Mouse (Mus musculus): ENCODE measurements at regions not wholly inside any gene's neighbourhood (a gene's known extent, or its start where the extent isn't known, plus 50 kb on each side); places are given as distances from the start of the nearest gene placed in this dataset.

GRCm38 (mm10) chr2:134730547-134730946, 55.3 kb upstream of the Plcb1 start:
- WGBS = 91% methylated on average over 7 of the region's 7 CpGs

GRCm38 (mm10) chr2:134726713-134727112, 59.2 kb upstream of the Plcb1 start:
- H3K27ac ChIP-seq = no peak overlapping the region
- H3K4me2 ChIP-seq (replicated peaks) = no peak overlapping the region
- no peak overlapping the region for H3K9ac ChIP-seq
- no peak overlapping the region for H3K4me3 ChIP-seq
- no peaks in the 10 kb centered on the region for H3K9me3 ChIP-seq
- ATAC-seq (ENCODE audit: low FRiP score, low read depth) = 0 out of 2 replicates have a peak, but pooled peaks have one; percentile 4
- no peaks in the 10 kb centered on the region for H3K27me3 ChIP-seq (replicated peaks)
- H3K4me1 ChIP-seq = no peaks in the 10 kb centered on the region
- no peaks in the 10 kb centered on the region for H3K36me3 ChIP-seq
- 60% methylated on average over 2 of the region's 2 CpGs for WGBS

More at GRCm38 (mm10) chr2:134730547-134730946, 55.3 kb upstream of the Plcb1 start:
- H3K4me1 ChIP-seq = no peaks in the 10 kb centered on the region
- H3K9me3 ChIP-seq = no peaks in the 10 kb centered on the region
- H3K4me3 ChIP-seq = no peak overlapping the region
- H3K27ac ChIP-seq = no peak overlapping the region
- H3K4me2 ChIP-seq (replicated peaks) = no peak overlapping the region
- no peak for ATAC-seq (ENCODE audit: low FRiP score, low read depth)
- H3K36me3 ChIP-seq = no peaks in the 10 kb centered on the region
- H3K27me3 ChIP-seq (replicated peaks) = no peaks in the 10 kb centered on the region
- H3K9ac ChIP-seq = no peak overlapping the region

- H3K36me3 ChIP-seq = no peaks in the 10 kb centered on the region
- no peak for ATAC-seq (ENCODE audit: low FRiP score, low read depth)
- no peaks in the 10 kb centered on the region for H3K9me3 ChIP-seq
- H3K4me2 ChIP-seq (replicated peaks) = no peak overlapping the region
- H3K27ac ChIP-seq = no peak overlapping the region
- 78% methylated on average over 10 of the region's 10 CpGs for WGBS
- H3K9ac ChIP-seq = no peak overlapping the region
- H3K4me1 ChIP-seq = no peaks in the 10 kb centered on the region
- H3K4me3 ChIP-seq = no peak overlapping the region
- no peaks in the 10 kb centered on the region for H3K27me3 ChIP-seq (replicated peaks)
These were observed 61.8 kb upstream of the Plcb1 start for GRCm38 (mm10) chr2:134724071-134724470.

GRCm38 (mm10) chr2:134717815-134718362, 68.0 kb upstream of the Plcb1 start:
- no peaks in the 10 kb centered on the region for H3K36me3 ChIP-seq
- no peaks in the 10 kb centered on the region for H3K9me3 ChIP-seq
- H3K9ac ChIP-seq = no peak overlapping the region
- 69% methylated on average over 2 of the region's 2 CpGs for WGBS
- H3K4me1 ChIP-seq = no peaks in the 10 kb centered on the region
- 0 out of 2 replicates have a peak, but pooled peaks have one; percentile 25 for ATAC-seq (ENCODE audit: low FRiP score, low read depth)
- no peak overlapping the region for H3K27ac ChIP-seq
- H3K27me3 ChIP-seq (replicated peaks) = no peaks in the 10 kb centered on the region
- no peak overlapping the region for H3K4me2 ChIP-seq (replicated peaks)
- H3K4me3 ChIP-seq = no peak overlapping the region

- Histone ChIP-seq H3K27ac (no peak overlapping the region), H3K4me1 (no peaks in the 10 kb centered on the region), H3K9ac (no peak overlapping the region), H3K9me3 (no peaks in the 10 kb centered on the region), H3K4me3 (no peak overlapping the region), H3K27me3 (replicated peaks) (no peaks in the 10 kb centered on the region), H3K4me2 (replicated peaks) (no peak overlapping the region), H3K36me3 (no peaks in the 10 kb centered on the region)
- WGBS = 92% methylated on average over 1 of the region's 1 CpGs
- ATAC-seq (ENCODE audit: low FRiP score, low read depth) = no peak
These were observed 69.3 kb upstream of the Plcb1 start for GRCm38 (mm10) chr2:134716531-134716930.

- H3K9me3 ChIP-seq = no peaks in the 10 kb centered on the region
- 93% methylated on average over 3 of the region's 3 CpGs for whole genome bisulfite sequencing
- ATAC-seq (ENCODE audit: low FRiP score, low read depth) = no peak
These were observed 70.1 kb upstream of the Tmx4 start for GRCm38 (mm10) chr2:134714001-134714400.

GRCm38 (mm10) chr2:134708754-134709153, 64.8 kb upstream of the Tmx4 start:
- 42% methylated on average over 1 of the region's 1 CpGs for WGBS
- Histone ChIP-seq H3K4me1 (no peaks in the 10 kb centered on the region), H3K4me2 (replicated peaks) (no peak overlapping the region), H3K27ac (no peak overlapping the region), H3K4me3 (no peak overlapping the region), H3K9me3 (no peaks in the 10 kb centered on the region), H3K9ac (no peak overlapping the region), H3K27me3 (replicated peaks) (no peaks in the 10 kb centered on the region), H3K36me3 (no peaks in the 10 kb centered on the region)
- ATAC-seq (ENCODE audit: low FRiP score, low read depth) = no peak

More at GRCm38 (mm10) chr2:134714001-134714400, 70.1 kb upstream of the Tmx4 start:
- Histone ChIP-seq H3K9ac (no peak overlapping the region), H3K27me3 (replicated peaks) (no peaks in the 10 kb centered on the region), H3K4me1 (no peaks in the 10 kb centered on the region), H3K27ac (no peak overlapping the region), H3K4me3 (no peak overlapping the region), H3K4me2 (replicated peaks) (no peak overlapping the region), H3K36me3 (no peaks in the 10 kb centered on the region)

GRCm38 (mm10) chr2:134703067-134703466, 59.1 kb upstream of the Tmx4 start:
- no peak overlapping the region for H3K4me2 ChIP-seq (replicated peaks)
- no peaks in the 10 kb centered on the region for H3K27me3 ChIP-seq (replicated peaks)
- H3K4me3 ChIP-seq = no peak overlapping the region
- H3K4me1 ChIP-seq = no peaks in the 10 kb centered on the region
- no peaks in the 10 kb centered on the region for H3K9me3 ChIP-seq
- H3K27ac ChIP-seq = no peak overlapping the region
- no peak overlapping the region for H3K9ac ChIP-seq
- ATAC-seq (ENCODE audit: low FRiP score, low read depth) = no peak
- WGBS = 80% methylated on average over 2 of the region's 2 CpGs
- no peaks in the 10 kb centered on the region for H3K36me3 ChIP-seq

GRCm38 (mm10) chr2:134697424-134697823, 53.5 kb upstream of the Tmx4 start:
- ATAC-seq (ENCODE audit: low FRiP score, low read depth) = no peak
- Histone ChIP-seq H3K4me1 (no peaks in the 10 kb centered on the region), H3K27ac (no peak overlapping the region), H3K9ac (no peak overlapping the region), H3K36me3 (no peaks in the 10 kb centered on the region), H3K4me3 (no peak overlapping the region), H3K27me3 (replicated peaks) (no peaks in the 10 kb centered on the region), H3K4me2 (replicated peaks) (no peak overlapping the region), H3K9me3 (no peaks in the 10 kb centered on the region)
- 85% methylated on average over 2 of the region's 2 CpGs for WGBS

GRCm38 (mm10) chr2:134696394-134696793, 52.4 kb upstream of the Tmx4 start:
- Histone ChIP-seq H3K9ac (no peak overlapping the region), H3K27me3 (replicated peaks) (no peaks in the 10 kb centered on the region), H3K36me3 (no peaks in the 10 kb centered on the region), H3K4me3 (no peak overlapping the region), H3K27ac (no peak overlapping the region), H3K9me3 (no peaks in the 10 kb centered on the region), H3K4me2 (replicated peaks) (no peak overlapping the region), H3K4me1 (no peaks in the 10 kb centered on the region)
- 89% methylated on average over 2 of the region's 2 CpGs for WGBS
- ATAC-seq (ENCODE audit: low FRiP score, low read depth) = no peak

All from neural tube, embryonic 12.5 days (tissue).